Mouse (Mus musculus) CD4-positive, CD25-positive, alpha-beta regulatory T cell, adult 4 months (primary cell): ENCODE results near the gene Tgif1. TPM values are rescaled to one million over a fixed set of nuclear protein-coding genes. Genes with fewer than 3 reads are reported as not detected.
A peak's percentile ranks its signal among the peaks of the same experiment; 100 is the strongest.

ENCODE experiments used
- ATAC-seq: one replicate; pipeline ENCODE4 v1.8.0; 2017
- polyA plus RNA-seq, 2 experiments: library from polyadenylated mRNA; unstranded; fragments of 100-300 nt; shearing (Covaris generic); gene quantifications; one replicate each; pipeline ENCODE4 v1.2.1; 2017

The Tgif1 gene
- polyA plus RNA-seq, 2 experiments from 2014 or later: 57.4 to 72.4 TPM

- no peak for ATAC-seq
These were observed 12.7 kb upstream of the Tgif1 start for GRCm38 (mm10) chr17:70866029-70866428.

DNA sequence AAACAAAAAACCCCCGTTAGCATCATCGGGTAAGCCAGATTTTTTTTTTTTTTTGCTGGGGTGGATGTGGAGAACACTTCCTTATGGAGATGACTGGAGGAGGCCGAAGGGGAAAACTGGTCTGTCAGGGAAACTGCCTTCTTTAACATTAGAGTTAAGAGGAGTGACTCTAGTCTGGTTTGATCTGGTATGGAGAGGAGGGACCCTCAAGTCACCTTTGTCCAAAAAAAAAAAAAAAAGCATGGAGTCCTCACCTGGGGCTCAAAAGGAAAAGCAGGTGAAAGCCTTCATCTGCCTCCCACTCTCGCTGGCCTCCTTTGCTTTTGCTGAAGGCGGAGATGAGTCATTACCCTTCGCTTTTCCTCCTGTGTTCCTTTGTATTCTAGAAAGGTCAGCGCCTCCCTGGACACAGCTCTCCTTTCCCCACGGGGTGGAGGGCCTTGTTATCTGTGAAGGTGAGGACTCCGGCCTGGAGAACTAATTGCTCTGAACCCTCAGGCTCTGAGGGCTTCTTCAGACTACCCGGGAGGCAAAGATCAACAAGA, 11.8 kb upstream of the Tgif1 start:
- no peak for ATAC-seq

- ATAC-seq: no peak
These were observed 11.3 kb upstream of the Tgif1 start for GRCm38 (mm10) chr17:70864645-70865044.

GRCm38 (mm10) chr17:70864117-70864516, 10.8 kb upstream of the Tgif1 start:
- no peak for ATAC-seq

DNA sequence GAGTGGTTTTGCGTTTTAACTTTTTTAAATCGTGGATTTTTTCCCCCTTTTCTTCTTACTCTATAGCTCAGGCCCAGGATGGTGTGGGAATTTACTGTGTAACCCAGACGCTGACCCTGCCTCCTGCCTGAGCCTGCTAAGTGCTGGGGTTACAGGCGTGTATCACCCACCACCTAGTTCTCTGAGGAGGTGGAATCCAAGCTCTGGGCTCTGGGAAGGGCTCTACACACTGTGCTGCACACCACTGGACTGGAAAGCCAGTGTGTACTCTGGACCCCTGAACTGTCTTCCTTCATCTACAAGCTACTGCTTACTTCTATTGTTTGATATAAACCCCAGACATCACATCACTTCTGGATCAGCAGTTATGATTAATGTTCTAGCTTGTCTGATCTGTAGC, 5.5 kb upstream of the Tgif1 start:
- ATAC-seq: no peak

- ATAC-seq: no peak
These were observed 3.6 kb upstream of the Tgif1 start for GRCm38 (mm10) chr17:70856871-70857415.

- ATAC-seq: no peak
These were observed 675 bp upstream of the Tgif1 start for GRCm38 (mm10) chr17:70854021-70854420.

DNA sequence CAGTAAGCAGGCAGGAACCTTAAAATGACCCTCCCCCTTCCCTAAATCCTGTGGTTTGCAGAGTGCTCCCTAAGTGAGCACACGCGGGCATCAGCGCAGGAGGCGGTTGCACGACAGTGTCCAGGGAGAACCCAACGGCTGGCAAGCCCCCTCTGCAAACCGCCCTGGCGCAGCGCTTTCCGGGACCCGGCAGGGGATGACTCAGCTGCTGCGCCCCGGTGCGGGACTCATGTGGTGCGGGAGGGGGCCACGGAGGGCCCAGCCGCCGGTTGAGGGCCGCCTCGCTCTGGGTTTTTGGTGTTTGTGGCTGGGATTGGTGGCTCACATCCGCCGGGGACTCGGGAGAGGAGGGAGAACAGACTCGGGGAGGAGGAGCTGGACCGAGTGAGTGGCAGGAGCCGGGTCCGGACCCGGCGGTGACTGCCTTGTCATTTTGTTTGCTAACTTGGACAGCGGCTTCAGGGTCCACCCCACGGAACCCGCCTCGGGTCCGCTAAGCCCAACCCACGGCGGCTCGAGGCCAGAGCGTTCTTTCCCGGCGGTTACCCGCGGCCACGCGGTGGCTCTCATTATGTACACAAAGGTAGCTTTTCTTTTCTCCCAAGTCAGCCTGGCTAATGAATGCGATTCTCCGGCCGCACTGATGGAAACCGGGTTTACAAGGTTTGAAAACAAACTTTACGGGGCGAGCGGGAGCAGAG, 510 bp downstream of the Tgif1 start:
- ATAC-seq: peak; percentile 22

DNA sequence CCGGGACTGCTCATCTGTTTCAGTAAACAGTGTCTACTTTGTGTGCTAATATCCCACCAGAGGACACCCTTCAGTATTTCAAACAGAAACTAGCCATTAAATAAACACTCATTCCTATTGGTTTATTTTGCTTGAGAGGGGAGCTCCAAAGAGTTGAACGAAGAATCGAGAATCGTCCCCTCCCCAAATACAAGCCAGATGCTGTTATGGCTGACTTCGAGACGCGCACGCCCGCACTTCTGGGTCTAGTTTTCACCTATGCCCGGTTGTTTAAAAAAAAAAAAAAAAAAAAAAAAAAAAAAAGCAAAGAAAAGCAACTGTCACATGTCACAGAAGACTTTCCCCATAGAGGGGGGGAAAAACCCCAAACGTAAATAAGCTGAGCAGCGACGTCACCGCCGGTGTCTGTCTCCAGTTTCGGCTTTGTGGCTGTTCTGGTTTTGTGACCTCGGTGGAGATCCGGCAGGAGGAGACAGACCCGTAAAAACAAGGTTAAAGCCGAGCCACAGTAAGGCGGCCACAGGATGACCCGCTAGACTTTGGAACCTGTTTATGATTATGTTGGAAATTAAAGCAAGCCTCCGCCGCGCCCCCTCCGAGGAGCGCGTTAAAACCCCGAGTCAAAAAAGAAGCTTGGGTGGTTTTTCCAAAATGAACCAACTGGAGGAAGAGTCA, 1.2 kb downstream of the Tgif1 start:
- peak; percentile 56 for ATAC-seq

- peak; percentile 18 for ATAC-seq
These were observed 2.1 kb downstream of the Tgif1 start for GRCm38 (mm10) chr17:70850996-70851991.

- no peak for ATAC-seq
These were observed 2.9 kb downstream of the Tgif1 start for GRCm38 (mm10) chr17:70850233-70850995.

GRCm38 (mm10) chr17:70849399-70850232, 3.7 kb downstream of the Tgif1 start:
- peak; percentile 12 for ATAC-seq

DNA sequence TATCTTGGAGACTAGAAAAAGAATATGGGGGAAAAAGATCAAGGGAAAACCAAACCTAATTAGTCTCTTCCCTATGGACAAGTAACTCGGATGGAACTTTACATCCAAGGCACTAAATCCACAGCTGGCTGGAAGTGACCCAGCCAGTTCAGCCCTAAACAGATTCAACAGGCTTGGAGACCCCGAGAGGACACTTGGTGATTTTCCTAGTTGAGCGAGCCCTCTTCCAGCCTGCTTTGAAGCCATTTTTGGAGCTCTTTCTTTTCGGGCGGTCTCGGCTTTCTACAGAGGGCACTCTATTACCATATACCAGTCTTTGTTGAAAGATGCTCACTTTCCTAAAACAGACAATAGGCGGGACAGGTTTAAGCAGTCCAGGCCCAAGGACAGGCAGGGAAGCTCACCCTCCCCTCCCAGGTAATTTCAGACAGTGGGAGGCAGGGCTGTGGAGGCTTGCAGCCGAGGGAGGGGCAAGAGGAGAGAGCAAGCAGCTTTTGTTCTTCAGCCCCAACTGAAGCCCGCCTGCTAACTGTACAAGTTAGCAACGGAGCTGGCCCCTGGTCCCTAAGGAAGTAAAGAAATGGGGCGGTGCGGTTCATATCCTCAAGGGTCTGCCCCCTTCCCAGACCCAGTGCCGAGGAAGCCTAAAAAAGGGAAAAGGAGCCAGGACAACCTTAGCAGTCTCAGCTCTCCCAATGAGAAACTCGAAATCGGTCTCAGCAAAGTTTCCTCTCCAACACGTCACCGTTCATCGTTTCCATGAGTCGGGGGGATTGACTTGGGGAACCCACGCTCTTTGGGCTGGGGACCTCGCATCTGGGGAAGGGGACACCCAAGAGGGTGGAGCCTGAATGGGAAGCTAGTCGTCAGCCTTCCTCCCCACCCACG, 4.6 kb downstream of the Tgif1 start:
- no peak for ATAC-seq

DNA sequence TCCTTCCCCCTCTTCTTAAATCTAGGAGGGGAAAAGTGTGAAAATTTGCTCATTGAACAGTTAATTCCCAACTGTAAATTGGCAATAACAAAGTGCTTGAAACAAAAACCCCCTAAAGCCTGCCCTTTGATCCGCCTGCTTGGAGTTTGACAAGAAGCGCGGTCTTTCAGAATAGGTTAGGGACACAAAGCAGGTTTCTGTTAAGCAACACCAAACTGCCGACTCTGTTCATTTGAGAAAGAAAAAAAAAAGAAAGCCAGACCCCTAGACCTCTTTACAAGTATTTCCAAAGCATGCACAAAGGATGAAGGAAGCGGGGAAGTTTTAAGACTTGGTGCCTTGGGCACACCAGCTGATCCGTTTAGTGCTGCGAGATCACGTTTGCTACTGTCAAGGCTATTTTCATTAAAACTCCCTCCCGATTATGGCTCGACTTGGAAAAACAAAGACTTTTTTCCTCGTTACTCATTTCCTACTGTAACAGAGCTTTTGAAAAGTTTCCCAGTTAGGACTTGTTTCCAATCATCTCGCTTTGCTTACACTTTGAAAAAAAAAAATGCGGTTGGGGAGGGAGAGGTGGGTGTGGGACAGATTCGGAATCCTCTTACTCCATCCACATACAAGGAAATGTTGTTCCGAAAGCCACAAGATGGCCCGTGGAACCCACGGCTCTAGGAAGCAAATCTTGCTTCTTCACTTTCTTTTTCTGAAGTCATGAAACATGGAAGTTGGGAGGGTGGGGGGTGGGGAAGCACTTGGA, 5.4 kb downstream of the Tgif1 start:
- ATAC-seq: no peak

DNA sequence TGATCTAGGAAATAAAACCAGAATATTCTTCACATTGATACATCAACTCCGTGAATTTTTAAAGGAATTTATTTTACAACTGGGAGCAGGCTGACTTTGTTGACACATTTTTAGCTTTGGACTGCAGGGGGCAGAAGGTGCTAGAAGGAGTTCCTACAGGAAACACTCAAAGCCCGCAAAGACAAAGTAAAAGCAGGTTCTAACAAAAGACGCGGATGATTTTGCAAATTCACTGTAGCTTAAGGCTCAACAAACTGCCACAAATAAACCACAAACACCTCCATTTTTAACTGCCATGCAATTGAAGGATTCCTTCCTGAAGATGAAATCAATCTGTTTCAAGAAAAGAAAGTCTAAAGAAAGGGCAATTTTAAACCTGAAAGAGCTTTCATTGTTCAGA, 6.3 kb downstream of the Tgif1 start:
- ATAC-seq: peak; percentile 17

DNA sequence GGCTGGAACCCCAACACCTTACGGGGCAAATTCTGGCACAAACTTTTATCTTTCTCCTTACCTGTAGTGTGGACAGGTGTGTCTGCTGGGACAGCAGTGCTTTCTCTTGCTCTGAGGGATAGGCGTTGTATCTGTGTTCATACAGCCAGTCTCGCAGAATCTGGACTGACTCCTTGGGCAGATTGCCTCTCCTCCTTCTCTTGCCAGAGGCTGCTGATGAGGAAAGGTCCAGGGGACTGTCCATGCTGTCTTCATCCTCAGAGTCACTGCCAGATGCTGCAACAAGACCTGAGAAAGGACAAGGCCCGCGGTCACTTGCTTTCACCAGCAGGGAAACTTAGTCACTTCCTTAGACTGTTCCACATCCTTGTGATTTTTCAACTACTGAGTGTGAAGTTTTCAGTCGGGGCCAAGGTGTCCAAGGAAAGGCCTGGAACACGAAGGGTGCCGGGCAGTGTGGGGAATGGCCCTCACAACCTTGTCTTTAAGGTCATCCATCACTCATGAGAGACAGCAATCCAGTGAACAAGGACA, 7.2 kb downstream of the Tgif1 start:
- no peak for ATAC-seq

DNA sequence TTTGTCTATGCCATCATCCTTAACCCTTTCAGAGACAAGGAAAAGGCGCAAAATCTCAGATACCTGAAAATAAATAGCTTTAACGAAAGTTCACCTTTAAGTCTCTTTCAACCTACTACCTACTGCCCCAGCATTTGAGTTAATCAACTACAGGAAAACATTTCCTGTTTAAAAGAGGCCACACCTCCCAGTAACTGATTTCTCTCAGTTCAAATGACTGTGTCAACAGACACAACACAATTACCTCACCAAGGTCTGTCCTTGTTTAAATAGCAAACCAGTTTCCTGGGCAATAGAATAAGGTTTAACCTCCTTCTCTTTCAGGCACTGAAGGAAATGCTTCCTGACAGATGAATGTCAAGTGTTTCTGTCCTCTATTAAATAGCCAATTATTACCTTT, 7.8 kb downstream of the Tgif1 start:
- ATAC-seq: peak; percentile 23

DNA sequence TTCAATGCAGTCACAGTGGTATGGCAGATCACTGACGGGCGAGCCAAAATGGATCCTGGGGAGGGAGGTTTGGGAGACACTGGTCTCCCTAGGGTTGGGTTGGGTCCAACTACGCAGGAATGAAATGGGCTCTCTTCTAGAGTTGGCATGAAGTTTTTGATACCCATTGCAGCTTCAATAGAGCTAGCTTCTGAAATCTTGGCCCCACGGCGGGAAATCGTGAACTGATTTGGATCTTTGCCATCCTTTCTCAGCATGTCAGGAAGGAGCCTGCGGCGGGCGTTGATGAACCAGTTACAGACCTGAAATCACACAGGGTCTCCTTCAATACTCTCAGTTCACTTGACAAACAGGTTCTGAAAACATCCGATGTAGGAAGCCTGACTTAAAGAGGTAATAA, 8.4 kb downstream of the Tgif1 start:
- no peak for ATAC-seq

DNA sequence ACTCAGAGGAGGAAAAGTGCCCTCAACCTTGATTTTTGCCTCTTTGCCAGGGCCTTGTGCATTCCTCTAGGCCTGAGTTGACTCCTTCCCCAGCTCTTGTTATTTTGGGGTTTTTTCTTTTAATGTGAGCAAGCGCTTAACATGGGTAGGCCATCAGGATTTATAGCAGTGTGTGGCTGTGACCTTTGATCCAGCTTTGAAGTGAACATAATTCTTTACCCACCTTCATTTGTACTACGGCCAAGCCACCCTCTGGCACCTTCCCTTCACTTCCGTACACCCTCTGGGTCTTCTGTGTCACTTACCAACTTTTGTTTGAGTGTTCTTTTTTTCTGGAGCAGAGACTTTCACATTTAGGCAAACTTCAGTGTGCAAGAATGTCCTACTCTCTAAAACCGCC, 10.1 kb downstream of the Tgif1 start:
- no peak for ATAC-seq
